Mouse (Mus musculus): ENCODE measurements around the gene Mrps34.
A peak's percentile ranks its signal among the peaks of the same experiment; 100 is the strongest.

The Mrps34 gene

GRCm38 (mm10) chr17:24894995-24895547 lies at the start of gene Mrps34, which contains the start of gene Eme2:
Gene Mrps34 (plus strand): TSS chr17:24895116.
Gene Eme2 (minus strand): TSS chr17:24895087.
- DNase-seq (ENCODE audit: low spot score in 2 of 2): peak; percentile 87 to 89

DNA sequence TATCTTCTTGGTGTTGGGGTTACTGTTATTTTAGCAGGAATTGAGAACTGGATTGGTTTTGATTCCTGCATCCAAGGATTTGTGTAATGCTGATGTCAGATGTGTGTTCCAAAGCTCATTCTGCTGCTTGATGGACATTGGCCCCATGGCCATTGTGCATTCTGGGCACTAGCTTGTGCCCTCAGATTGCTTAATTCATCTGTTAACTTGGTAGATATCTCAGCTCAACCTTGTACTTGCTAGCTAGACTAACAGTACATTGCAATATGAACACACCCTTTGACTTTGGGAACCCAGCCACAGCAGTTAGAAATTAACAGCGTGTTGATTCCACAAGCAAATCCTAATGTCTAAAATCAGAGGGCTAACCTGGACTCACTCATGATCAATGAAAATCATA lies 47.5 kb upstream of the Mrps34 start:
- DNase-seq (ENCODE audit: low spot score in 2 of 2): no peak

DNA sequence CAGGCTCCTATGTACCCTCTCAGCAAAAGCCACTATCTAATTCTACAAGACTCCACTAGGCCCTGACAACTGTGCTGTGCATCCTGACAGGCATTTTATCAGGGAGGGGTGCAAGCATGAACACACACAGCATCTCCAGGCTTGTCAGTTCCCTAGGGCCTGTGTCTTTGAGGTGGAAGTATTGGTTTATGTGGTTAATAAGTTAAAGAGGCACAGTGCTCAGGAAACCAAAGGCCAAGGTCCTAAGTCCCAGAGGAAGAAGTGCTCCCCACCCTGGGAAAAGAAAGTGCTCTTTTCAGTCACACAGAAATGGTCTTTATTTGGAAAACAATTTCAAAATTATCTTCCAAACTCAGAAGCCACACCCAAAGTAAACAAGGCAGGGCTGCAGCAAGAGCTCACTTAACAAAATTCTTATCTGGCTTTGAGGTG lies 46.3 kb upstream of the Mrps34 start:
- no peak for DNase-seq (ENCODE audit: low spot score in 2 of 2)

DNA sequence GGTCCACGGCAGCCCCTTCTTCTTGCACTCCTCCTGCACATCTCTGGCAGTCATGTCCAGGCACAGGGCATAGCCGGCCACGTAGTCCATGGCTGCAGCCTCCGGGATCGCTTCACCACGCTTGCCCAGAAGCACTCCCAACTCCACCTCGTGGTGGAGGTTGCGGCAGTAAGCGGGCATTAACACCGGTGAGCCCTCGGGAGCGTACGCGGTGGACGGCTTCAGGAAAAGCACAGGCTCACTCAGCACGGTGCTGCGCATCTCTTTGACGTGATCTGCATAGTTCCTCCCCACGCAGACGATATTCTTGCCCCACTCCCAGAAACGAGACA lies 45.2 kb upstream of the Mrps34 start:
- DNase-seq (ENCODE audit: low spot score in 2 of 2): no peak

DNA sequence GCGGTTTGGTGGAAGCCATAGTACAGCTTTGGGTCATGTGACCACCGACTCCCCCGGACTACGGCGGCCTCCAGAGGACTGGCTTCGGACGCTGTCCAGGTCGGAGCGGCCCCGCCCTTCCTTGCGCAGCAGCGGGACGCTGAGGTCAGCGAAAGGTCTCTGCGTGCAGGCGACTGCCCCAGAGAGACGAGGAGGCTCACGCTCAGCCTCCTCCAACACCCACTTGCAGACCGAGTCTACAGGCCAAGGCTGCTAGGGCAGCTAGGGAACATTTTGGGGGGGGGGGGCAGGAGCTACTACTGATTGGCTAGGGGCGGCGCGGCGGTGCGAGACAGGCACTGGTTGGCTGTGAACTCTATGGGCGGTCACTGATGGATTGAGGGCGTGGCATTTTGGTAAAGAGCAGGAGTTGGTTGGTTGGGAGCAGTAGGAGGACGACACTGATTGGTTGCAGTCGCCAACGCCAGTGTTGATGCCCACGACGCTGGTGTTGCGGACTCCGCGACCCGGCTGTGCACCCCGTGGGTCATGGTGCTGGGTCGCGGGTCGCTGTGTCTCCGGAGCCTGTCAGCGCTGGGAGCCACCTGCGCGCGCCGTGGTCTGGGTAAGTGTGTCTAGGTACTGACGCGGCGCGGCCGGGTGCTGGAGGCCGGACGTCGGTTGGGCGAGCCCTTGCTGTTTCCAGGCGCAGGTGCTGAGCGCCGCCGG lies 44.7 kb upstream of the Mrps34 start, which contains the start of gene Fahd1:
Gene Fahd1, minus strand, starts transcription at position 300 of the 708 bp plus-strand sequence.
- DNase-seq (ENCODE audit: low spot score in 2 of 2): peak; percentile 96

- no peak for DNase-seq (ENCODE audit: low spot score in 2 of 2)
Observed at GRCm38 (mm10) chr17:24850773-24851127, 44.2 kb upstream of the Mrps34 start.

DNA sequence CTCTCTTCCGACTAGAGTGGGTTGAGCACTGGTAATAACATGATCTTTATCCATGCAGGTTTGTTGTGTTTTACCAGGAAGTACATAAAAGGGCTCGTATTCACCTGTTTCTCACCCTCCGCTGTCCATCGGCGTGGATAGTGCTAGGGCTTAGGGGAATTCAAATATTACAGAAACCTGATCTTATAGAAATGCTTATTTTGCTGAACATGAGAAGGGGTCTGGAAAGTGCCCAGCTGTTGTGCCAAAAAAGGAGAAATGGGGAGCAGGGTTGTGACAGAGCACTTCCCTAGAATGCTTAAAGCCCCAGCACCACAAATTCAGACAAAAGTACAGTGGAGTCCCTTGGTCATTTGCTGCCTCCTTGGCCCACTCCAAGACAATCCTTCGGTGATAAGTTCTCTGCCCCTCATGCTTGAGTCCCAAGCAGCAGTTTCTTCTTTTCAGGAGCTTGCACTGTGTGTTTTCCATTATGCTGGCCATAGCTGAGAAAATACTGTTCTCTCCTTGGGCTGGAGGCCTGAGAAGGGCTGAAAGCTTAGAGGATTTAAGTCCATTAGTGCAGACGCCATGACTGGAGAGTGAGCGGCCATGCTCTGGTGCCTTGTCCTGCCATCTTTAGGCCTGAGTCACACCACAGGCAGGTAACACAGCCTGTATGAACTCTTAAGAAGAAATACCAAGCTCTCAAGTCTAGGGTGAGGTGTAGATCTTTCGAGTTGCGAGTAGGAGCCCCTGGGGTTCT lies 43.4 kb upstream of the Mrps34 start:
- no peak for DNase-seq (ENCODE audit: low spot score in 2 of 2)

DNA sequence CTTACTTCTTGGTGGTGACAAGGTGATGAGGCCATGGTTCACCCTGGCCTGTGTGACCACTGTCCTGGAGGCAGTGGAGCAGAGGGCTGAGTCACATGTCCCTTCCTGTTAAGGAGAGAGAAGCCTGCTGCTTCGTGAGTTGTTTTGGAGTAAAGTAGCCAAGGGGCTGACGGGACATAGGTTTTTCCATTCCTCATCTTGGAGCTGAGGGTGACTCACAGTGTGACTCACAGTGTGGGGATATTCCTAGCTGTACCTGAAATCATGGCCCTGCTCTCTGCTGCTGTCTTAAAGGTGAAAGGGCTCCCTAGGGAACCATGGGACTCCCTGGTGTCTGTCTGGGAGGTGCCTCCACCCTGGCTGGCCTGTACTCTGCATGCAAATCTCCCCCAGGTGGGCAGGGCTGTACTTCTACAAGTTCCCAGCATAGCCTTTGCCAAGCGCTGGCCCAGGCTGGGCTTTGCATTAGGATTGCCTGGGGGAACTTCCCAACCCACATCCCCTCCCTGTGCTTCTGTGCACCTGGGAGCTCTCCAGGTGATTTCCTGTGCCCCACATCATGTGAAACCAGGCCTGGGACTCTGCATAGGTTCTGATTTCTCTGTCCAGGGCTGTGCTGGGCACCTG lies 39.0 kb upstream of the Mrps34 start:
- DNase-seq (ENCODE audit: low spot score in 2 of 2): no peak

DNA sequence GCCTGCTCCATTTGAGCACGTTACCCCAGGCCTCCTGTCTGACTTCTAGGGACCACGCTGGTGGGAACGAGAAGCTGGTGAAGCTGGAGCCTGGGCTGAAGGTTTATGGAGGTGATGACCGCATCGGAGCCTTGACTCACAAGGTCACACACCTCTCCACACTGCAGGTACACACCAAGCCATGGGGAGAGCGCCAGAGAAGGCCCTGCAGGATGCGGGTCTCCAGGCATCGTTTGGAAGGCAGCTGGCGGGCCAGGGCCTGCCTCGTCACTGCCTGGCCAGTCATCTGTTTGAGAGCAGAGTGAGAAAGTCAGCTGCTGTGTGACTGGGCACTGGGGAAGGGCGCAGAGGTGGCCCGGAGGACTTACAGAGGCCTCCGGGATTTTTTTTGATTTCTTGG lies 38.3 kb upstream of the Mrps34 start:
- DNase-seq (ENCODE audit: low spot score in 2 of 2): no peak

- DNase-seq (ENCODE audit: low spot score in 2 of 2): no peak
Observed at GRCm38 (mm10) chr17:24857831-24858470, 37.0 kb upstream of the Mrps34 start.

DNA sequence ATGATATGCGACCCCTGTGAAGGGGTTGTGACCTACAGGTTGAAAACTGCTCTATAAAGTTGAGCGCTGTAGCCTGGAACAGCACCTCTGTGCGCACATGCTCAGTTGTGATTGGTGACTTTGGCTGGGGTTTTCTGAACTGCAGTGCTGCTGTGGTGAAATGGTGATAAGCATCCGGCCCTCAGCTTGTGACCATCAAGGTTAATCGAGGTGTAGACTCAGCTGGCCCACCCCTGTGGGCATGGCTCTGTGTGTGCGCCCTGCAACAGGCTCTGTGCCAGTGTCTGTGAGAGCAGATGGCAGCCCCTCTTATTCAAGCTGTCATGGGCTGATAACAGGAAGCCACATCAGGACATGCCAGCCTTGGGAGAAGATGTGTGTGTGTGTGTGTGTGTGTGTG lies 35.9 kb upstream of the Mrps34 start:
- no peak for DNase-seq (ENCODE audit: low spot score in 2 of 2)

GRCm38 (mm10) chr17:24860076-24860475 lies 34.8 kb upstream of the Mrps34 start:
- DNase-seq (ENCODE audit: low spot score in 2 of 2): no peak

DNA sequence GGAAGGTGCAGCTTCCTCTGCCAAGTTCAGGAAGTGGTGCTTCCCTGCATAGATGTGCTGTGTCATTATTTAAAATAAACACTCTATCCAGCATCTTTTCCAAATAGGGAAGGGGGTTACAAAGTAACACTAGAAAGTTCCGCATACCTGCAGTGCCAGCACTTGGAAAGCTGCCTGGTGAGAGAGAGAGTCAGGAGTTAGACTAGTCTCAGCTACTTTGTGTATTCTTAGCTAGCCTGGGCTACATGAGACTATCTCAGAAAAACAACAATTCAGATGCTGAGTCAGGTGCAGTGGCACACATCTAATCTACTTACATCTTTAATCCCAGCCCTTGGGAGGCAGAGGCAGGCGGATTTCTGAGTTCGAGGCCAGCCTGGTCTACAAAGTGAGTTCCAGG lies 33.1 kb upstream of the Mrps34 start:
- no peak for DNase-seq (ENCODE audit: low spot score in 2 of 2)

GRCm38 (mm10) chr17:24865776-24866175 lies 29.1 kb upstream of the Mrps34 start, which contains the start of gene Igfals:
Gene Igfals (plus strand): TSS chr17:24865997.
- DNase-seq (ENCODE audit: low spot score in 2 of 2): no peak

GRCm38 (mm10) chr17:24867914-24868313 lies 27.0 kb upstream of the Mrps34 start:
- DNase-seq (ENCODE audit: low spot score in 2 of 2): peak in 1 of 2 experiments; percentile 52

DNA sequence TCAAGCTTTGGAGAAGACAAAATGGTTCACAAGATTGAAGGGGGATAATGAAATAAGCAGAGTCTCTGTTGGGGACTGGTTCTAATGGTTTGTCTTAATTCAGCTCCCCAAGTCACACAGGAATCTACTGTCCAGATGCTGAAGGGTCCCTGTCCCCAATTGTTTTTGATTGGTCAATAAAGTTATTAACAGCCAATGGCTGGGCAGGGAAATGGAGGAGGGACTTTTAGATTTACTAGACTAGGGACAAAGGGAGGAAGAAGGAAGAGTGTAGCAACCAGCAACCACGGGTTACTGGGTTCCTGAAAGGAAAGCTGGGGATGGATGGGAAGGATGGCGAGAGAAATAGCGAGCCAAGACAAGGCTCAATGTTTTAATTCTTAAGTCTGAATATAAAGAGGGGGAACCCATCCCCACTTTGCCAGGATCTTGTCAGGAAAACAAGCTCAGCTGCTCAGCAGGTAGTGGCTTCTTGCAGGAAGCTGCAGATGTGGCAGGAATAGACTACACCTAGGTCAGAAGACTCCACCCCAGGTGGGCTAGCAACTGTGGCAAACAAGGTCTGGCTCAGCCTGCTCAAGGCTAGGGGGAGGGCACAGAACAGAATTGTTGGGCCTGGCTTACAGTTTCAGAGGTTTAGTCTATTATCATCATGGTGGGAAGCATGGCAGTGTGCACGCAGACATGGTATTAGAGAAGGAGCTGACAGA lies 21.1 kb upstream of the Mrps34 start:
- DNase-seq (ENCODE audit: low spot score in 2 of 2): no peak

DNA sequence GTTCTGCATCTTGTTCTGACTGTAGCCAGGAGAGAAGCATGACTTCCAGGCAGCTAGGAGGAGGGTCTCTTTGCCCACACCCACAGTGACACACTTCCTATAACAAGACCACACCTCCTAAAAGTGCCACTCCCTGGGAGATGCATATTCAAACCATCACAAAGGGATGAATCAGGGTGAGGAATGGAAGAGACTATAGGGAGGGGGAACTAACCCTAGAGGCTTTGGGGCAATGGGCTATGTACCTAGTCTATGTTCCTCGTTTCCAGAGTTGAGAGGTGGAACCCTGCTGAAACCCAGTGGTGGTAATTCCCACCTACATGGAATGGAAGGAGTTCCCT lies 20.5 kb upstream of the Mrps34 start:
- DNase-seq (ENCODE audit: low spot score in 2 of 2): no peak

DNA sequence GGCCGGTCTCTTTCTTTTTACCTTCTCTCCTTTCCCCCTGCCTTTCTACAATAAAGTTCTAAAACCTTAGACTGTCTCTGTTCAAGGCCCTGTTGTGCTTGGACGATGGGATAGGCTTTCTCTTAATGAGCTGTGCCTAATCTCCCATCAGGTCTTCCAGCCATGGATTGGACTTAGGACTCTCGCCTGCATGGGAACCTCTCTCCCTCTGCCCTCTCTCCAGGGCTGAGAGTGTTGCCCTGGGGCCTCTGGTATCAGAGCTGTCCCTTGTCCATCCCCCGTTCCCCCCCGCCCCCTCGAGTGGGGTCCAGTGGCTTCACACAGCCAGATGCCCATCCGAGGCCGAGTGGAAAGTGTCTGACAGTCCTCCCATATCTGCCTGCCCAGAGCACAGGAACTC lies 19.9 kb upstream of the Mrps34 start:
- DNase-seq (ENCODE audit: low spot score in 2 of 2): no peak

GRCm38 (mm10) chr17:24877336-24878116 lies 17.4 kb upstream of the Mrps34 start:
- no peak for DNase-seq (ENCODE audit: low spot score in 2 of 2)

- no peak for DNase-seq (ENCODE audit: low spot score in 2 of 2)
Observed at GRCm38 (mm10) chr17:24878117-24878397, 16.9 kb upstream of the Mrps34 start.

DNA sequence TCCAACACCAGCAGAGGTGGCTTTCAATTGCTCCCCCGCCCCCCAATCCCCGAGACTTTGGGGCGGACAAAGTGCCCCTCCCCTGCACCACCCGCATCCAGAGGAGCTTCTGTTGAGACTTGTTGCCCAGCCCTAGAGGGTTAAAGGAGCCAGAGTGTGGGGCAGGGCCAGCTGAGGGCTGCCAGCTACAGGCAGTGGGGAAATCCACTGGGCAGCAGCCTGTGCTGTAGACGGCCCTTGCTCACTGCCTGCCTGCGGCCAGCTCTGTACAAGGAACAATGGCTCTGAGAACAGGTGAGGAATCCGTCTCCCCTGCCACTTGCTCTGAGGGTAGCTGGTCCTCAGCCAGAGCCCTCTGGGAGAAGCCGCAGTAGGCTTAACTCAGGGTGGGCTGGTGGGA lies 16.4 kb upstream of the Mrps34 start:
- DNase-seq (ENCODE audit: low spot score in 2 of 2): no peak
